Mouse (Mus musculus): Measurements from ENCODE around the gene Snx3.

- no peak for TF ChIP-seq POLR2A (IDR thresholded peaks at IDR 0.05; ENCODE audit: borderline replicate concordance, low read depth, low read length)
- no peak for TF ChIP-seq CTCF (IDR thresholded peaks at IDR 0.05; ENCODE audit: low read depth, low read length)
Observed at GRCm38 (mm10) chr10:42578698-42579474, 77.1 kb downstream of the Snx3 start.

Measured in bone marrow macrophage, adult 2 months (primary cell).